Mouse (Mus musculus) heart, embryonic 13.5 days (tissue): ENCODE data around the gene Ctsc. TPM values are rescaled to one million over a fixed set of nuclear protein-coding genes. Genes with fewer than 3 reads are reported as not detected.
"Not testable (repeated sequence)": the region's sequence is repeated elsewhere in the genome, so short reads cannot be mapped to it uniquely, and the experiment has no call there.

Experiments used
- ATAC-seq: fragments of 200-750 bp; cut with Nextera tagmentation; 2 replicates; pipeline ENCODE4 v1.8.0; 2017; ENCODE audit warnings: moderate TSS enrichment; ENCODE audit not compliant: insufficient number of reproducible peaks, low FRiP score, low TSS enrichment; ENCODE audit errors: extremely low read depth
- H3K27ac ChIP-seq: fragments of 300-500 bp; sonication (generic); replicated peaks from 2 replicates; pipeline ENCODE4 v1.5.1; 2015; ENCODE audit warnings: moderate library complexity, mild to moderate bottlenecking, inconsistent platforms
- H3K27me3 ChIP-seq: fragments of 300-500 bp; sonication (generic); replicated peaks from 2 replicates; pipeline ENCODE4 v1.6.1; 2015; ENCODE audit warnings: mild to moderate bottlenecking, inconsistent platforms
- H3K36me3 ChIP-seq: fragments of 300-500 bp; sonication (generic); 2 replicates; pipeline ENCODE4 v1.6.1; 2015; ENCODE audit warnings: mild to moderate bottlenecking, inconsistent platforms
- H3K4me1 ChIP-seq: fragments of 300-500 bp; sonication (generic); 2 replicates; pipeline ENCODE4 v1.6.1; 2015; ENCODE audit warnings: inconsistent platforms
- H3K4me2 ChIP-seq: fragments of 300-500 bp; sonication (generic); 2 replicates; pipeline ENCODE4 v1.6.1; 2015; ENCODE audit warnings: inconsistent platforms, mild to moderate bottlenecking, moderate library complexity
- H3K4me3 ChIP-seq: fragments of 300-500 bp; sonication (generic); 2 replicates; pipeline ENCODE4 v1.5.1; 2015; ENCODE audit warnings: moderate library complexity, mild to moderate bottlenecking, inconsistent platforms
- H3K9ac ChIP-seq: fragments of 300-500 bp; sonication (generic); 2 replicates; pipeline ENCODE4 v1.6.1; 2015; ENCODE audit warnings: inconsistent platforms, mild to moderate bottlenecking, moderate library complexity
- H3K9me3 ChIP-seq: fragments of 300-500 bp; sonication (generic); 2 replicates; pipeline ENCODE4 v1.6.1; 2016; ENCODE audit warnings: inconsistent platforms
- WGBS: fragments of 180-500 bp; shearing (Covaris S2); methylation state at CpG from one replicate; pipeline ENCODE4 v1.1.7; 2015; ENCODE audit warnings: mixed read lengths; 5-methylcytosine and 5-hydroxymethylcytosine counted together
- polyA plus RNA-seq: library from polyadenylated mRNA; unstranded; fragments of >200 nt; fragmentation: Nextera tagmentation; extraction: Ambion mirVana; gene quantifications from 2 replicates; pipeline ENCODE4 v1.2.1, GENCODE M21; 2015

Ctsc gene
- polyA plus RNA-seq, result 36.4 and 38.1 TPM in 2 replicates

GRCm38 (mm10) chr7:88277858-88278627, at the start of gene Ctsc:
Gene Ctsc, plus strand, starts transcription at chr7:88278085.
- peak within 1 kb of the TSS; percentile 71 for H3K4me3 ChIP-seq
- H3K27me3 ChIP-seq, result no peaks in the 10 kb centered on the region
- peak within 1 kb of the TSS; percentile 58 for H3K27ac ChIP-seq
- peak within 1 kb of the TSS; percentile 86 for H3K9ac ChIP-seq
- 2% methylated on average over 34 of the region's 34 CpGs for WGBS
- peak within 1 kb of the TSS; percentile 95 for H3K4me2 ChIP-seq
- no peaks in the 10 kb centered on the region for H3K9me3 ChIP-seq
- H3K4me1 ChIP-seq, result peaks cover 16% of the 10 kb centered on the region
- peak; percentile 63; the same call in 1 of the 2 replicates for ATAC-seq
- peaks cover 10% of the 10 kb centered on the region for H3K36me3 ChIP-seq

- Histone ChIP-seq H3K4me1 (no peaks in the 10 kb centered on the region), H3K4me2 (no peak overlapping the region), H3K4me3 (no peak overlapping the region), H3K27me3 (no peaks in the 10 kb centered on the region), H3K27ac (no peak overlapping the region), H3K36me3 (no peaks in the 10 kb centered on the region), H3K9ac (no peak overlapping the region), H3K9me3 (no peaks in the 10 kb centered on the region)
- 57% methylated on average over 2 of the region's 2 CpGs for WGBS
- ATAC-seq, result no peak
Observed at GRCm38 (mm10) chr7:88229051-88229450, 48.8 kb upstream of the Ctsc start.

- no peak for ATAC-seq
- Histone ChIP-seq H3K9me3 (no peaks in the 10 kb centered on the region), H3K9ac (no peak overlapping the region), H3K4me2 (no peak overlapping the region), H3K27me3 (no peaks in the 10 kb centered on the region), H3K36me3 (no peaks in the 10 kb centered on the region), H3K4me3 (no peak overlapping the region), H3K4me1 (no peaks in the 10 kb centered on the region), H3K27ac (no peak overlapping the region)
- WGBS, result 74% methylated on average over 4 of the region's 4 CpGs
Observed at GRCm38 (mm10) chr7:88230121-88230520, 47.8 kb upstream of the Ctsc start.

GRCm38 (mm10) chr7:88230756-88231522, 46.9 kb upstream of the Ctsc start:
- H3K4me1 ChIP-seq, result no peaks in the 10 kb centered on the region
- no peak overlapping the region for H3K27ac ChIP-seq
- no peak overlapping the region for H3K4me2 ChIP-seq
- H3K36me3 ChIP-seq, result no peaks in the 10 kb centered on the region
- ATAC-seq, result no peak
- no peak overlapping the region for H3K9ac ChIP-seq
- no peaks in the 10 kb centered on the region for H3K27me3 ChIP-seq
- 84% methylated on average over 7 of the region's 7 CpGs for WGBS
- H3K9me3 ChIP-seq, result no peaks in the 10 kb centered on the region
- H3K4me3 ChIP-seq, result no peak overlapping the region

GRCm38 (mm10) chr7:88243059-88243458, 34.8 kb upstream of the Ctsc start:
- Histone ChIP-seq H3K4me1 (no peaks in the 10 kb centered on the region), H3K4me2 (no peak overlapping the region), H3K9me3 (no peaks in the 10 kb centered on the region), H3K36me3 (no peaks in the 10 kb centered on the region), H3K27ac (no peak overlapping the region), H3K27me3 (no peaks in the 10 kb centered on the region), H3K4me3 (no peak overlapping the region), H3K9ac (no peak overlapping the region)
- WGBS, result 64% methylated on average over 3 of the region's 3 CpGs
- no peak for ATAC-seq

GRCm38 (mm10) chr7:88244462-88244861, 33.4 kb upstream of the Ctsc start:
- no peak overlapping the region for H3K4me3 ChIP-seq
- no peak overlapping the region for H3K9ac ChIP-seq
- no peak overlapping the region for H3K4me2 ChIP-seq
- no peak overlapping the region for H3K27ac ChIP-seq
- no peaks in the 10 kb centered on the region for H3K36me3 ChIP-seq
- H3K4me1 ChIP-seq, result no peaks in the 10 kb centered on the region
- no peaks in the 10 kb centered on the region for H3K27me3 ChIP-seq
- no peaks in the 10 kb centered on the region for H3K9me3 ChIP-seq
- no peak for ATAC-seq

GRCm38 (mm10) chr7:88250380-88250779, 27.5 kb upstream of the Ctsc start:
- not testable (repeated sequence) for H3K36me3 ChIP-seq, H3K27ac ChIP-seq, H3K4me2 ChIP-seq, H3K4me3 ChIP-seq, H3K9ac ChIP-seq, H3K27me3 ChIP-seq, H3K4me1 ChIP-seq, ATAC-seq, H3K9me3 ChIP-seq
- 91% methylated on average over 2 of the region's 2 CpGs for WGBS

- H3K9me3 ChIP-seq, result no peaks in the 10 kb centered on the region
- no peaks in the 10 kb centered on the region for H3K36me3 ChIP-seq
- 56% methylated on average over 1 of the region's 1 CpGs for WGBS
- no peak overlapping the region for H3K4me2 ChIP-seq
- ATAC-seq, result no peak
- no peak overlapping the region for H3K9ac ChIP-seq
- H3K4me1 ChIP-seq, result no peaks in the 10 kb centered on the region
- no peaks in the 10 kb centered on the region for H3K27me3 ChIP-seq
- no peak overlapping the region for H3K27ac ChIP-seq
- H3K4me3 ChIP-seq, result no peak overlapping the region
Observed at GRCm38 (mm10) chr7:88251535-88251934, 26.4 kb upstream of the Ctsc start.

GRCm38 (mm10) chr7:88252129-88252528, 25.8 kb upstream of the Ctsc start:
- Histone ChIP-seq H3K9me3 (no peaks in the 10 kb centered on the region), H3K27ac (no peak overlapping the region), H3K4me3 (no peak overlapping the region), H3K36me3 (no peaks in the 10 kb centered on the region), H3K4me1 (no peaks in the 10 kb centered on the region), H3K9ac (no peak overlapping the region), H3K27me3 (no peaks in the 10 kb centered on the region), H3K4me2 (no peak overlapping the region)
- ATAC-seq, result no peak

GRCm38 (mm10) chr7:88254884-88255283, 23.0 kb upstream of the Ctsc start:
- no peak for ATAC-seq
- H3K36me3 ChIP-seq, result no peaks in the 10 kb centered on the region
- no peaks in the 10 kb centered on the region for H3K27me3 ChIP-seq
- no peak overlapping the region for H3K27ac ChIP-seq
- H3K4me3 ChIP-seq, result no peak overlapping the region
- no peak overlapping the region for H3K9ac ChIP-seq
- H3K4me2 ChIP-seq, result no peak overlapping the region
- no peaks in the 10 kb centered on the region for H3K9me3 ChIP-seq
- H3K4me1 ChIP-seq, result no peaks in the 10 kb centered on the region

- Histone ChIP-seq H3K27me3 (no peaks in the 10 kb centered on the region), H3K27ac (no peak overlapping the region), H3K4me3 (no peak overlapping the region), H3K9ac (no peak overlapping the region), H3K4me2 (no peak overlapping the region), H3K9me3 (no peaks in the 10 kb centered on the region), H3K4me1 (no peaks in the 10 kb centered on the region), H3K36me3 (no peaks in the 10 kb centered on the region)
- ATAC-seq, result no peak
- WGBS, result 71% methylated on average over 7 of the region's 7 CpGs
Observed at GRCm38 (mm10) chr7:88259155-88259925, 18.5 kb upstream of the Ctsc start.
